Mouse (Mus musculus) midbrain, embryonic 13.5 days (tissue): ENCODE data around the gene Cd84. TPM values are rescaled to one million over a fixed set of nuclear protein-coding genes. Genes with fewer than 3 reads are reported as not detected.

Experiments used
- ATAC-seq: fragments of 200-750 bp; cut with Nextera tagmentation; 2 replicates; pipeline ENCODE4 v1.8.0; 2017; ENCODE audit warnings: mild to moderate bottlenecking, moderate TSS enrichment, moderate library complexity
- H3K27ac ChIP-seq: fragments of 300-500 bp; sonication (generic); 2 replicates; pipeline ENCODE4 v1.5.1; 2015; ENCODE audit warnings: inconsistent platforms, mild to moderate bottlenecking, moderate library complexity
- H3K27me3 ChIP-seq: fragments of 300-500 bp; sonication (generic); 2 replicates; pipeline ENCODE4 v1.6.1; 2015; ENCODE audit warnings: mild to moderate bottlenecking, inconsistent platforms
- H3K36me3 ChIP-seq: fragments of 300-500 bp; sonication (generic); 2 replicates; pipeline ENCODE4 v1.6.1; 2015; ENCODE audit warnings: mild to moderate bottlenecking, inconsistent platforms
- H3K4me1 ChIP-seq: fragments of 300-500 bp; sonication (generic); replicated peaks from 2 replicates; pipeline ENCODE4 v1.6.1; 2015; ENCODE audit warnings: inconsistent platforms
- H3K4me2 ChIP-seq: fragments of 300-500 bp; sonication (generic); replicated peaks from 2 replicates; pipeline ENCODE4 v1.6.1; 2015; ENCODE audit warnings: moderate library complexity, mild to moderate bottlenecking, inconsistent platforms
- H3K4me3 ChIP-seq: fragments of 300-500 bp; sonication (generic); replicated peaks from 2 replicates; pipeline ENCODE4 v1.5.1; 2015; ENCODE audit warnings: mild to moderate bottlenecking, inconsistent platforms
- H3K9ac ChIP-seq: fragments of 300-500 bp; sonication (generic); replicated peaks from 2 replicates; pipeline ENCODE4 v1.6.1; 2015; ENCODE audit warnings: mild to moderate bottlenecking, inconsistent platforms
- H3K9me3 ChIP-seq: fragments of 300-500 bp; sonication (generic); 2 replicates; pipeline ENCODE4 v1.6.1; 2016; ENCODE audit warnings: mild to moderate bottlenecking, inconsistent platforms
- WGBS: fragments of 180-500 bp; shearing (Covaris S2); methylation state at CpG from one replicate; pipeline ENCODE4 v1.1.7; 2015; 5-methylcytosine and 5-hydroxymethylcytosine counted together
- polyA plus RNA-seq: library from polyadenylated mRNA; unstranded; fragments of >200 nt; fragmentation: Nextera tagmentation; extraction: Ambion mirVana; gene quantifications from 2 replicates; pipeline ENCODE4 v1.2.1, GENCODE M21; 2015

Gene Cd84
- polyA plus RNA-seq, 1 experiment from 2014 or later = 0.82 TPM

- 89% methylated on average over 12 of the region's 12 CpGs for WGBS
- no peaks in the 10 kb centered on the region for H3K36me3 ChIP-seq
- H3K9me3 ChIP-seq = no peaks in the 10 kb centered on the region
- no peaks in the 10 kb centered on the region for H3K27me3 ChIP-seq
- ATAC-seq = no peak
- no peak overlapping the region for H3K9ac ChIP-seq
- no peak overlapping the region for H3K4me3 ChIP-seq
- H3K27ac ChIP-seq = no peak overlapping the region
- no peaks in the 10 kb centered on the region for H3K4me1 ChIP-seq
- no peak overlapping the region for H3K4me2 ChIP-seq
Observed at GRCm38 (mm10) chr1:171918136-171918920, 78.8 kb downstream of the Cd84 start.

- Histone ChIP-seq H3K4me1 (no peaks in the 10 kb centered on the region), H3K4me3 (no peak overlapping the region), H3K9me3 (no peaks in the 10 kb centered on the region), H3K27ac (no peak overlapping the region), H3K4me2 (no peak overlapping the region), H3K9ac (no peak overlapping the region), H3K27me3 (no peaks in the 10 kb centered on the region), H3K36me3 (no peaks in the 10 kb centered on the region)
- 81% methylated on average over 5 of the region's 5 CpGs for WGBS
- no peak for ATAC-seq
Observed at GRCm38 (mm10) chr1:171919193-171919592, 79.7 kb downstream of the Cd84 start.

GRCm38 (mm10) chr1:171919901-171920510 lies 80.5 kb downstream of the Cd84 start:
- WGBS = 82% methylated on average over 6 of the region's 6 CpGs
- H3K9ac ChIP-seq = no peak overlapping the region

GRCm38 (mm10) chr1:171920989-171921621 lies 81.6 kb downstream of the Cd84 start:
- Histone ChIP-seq H3K36me3 (no peaks in the 10 kb centered on the region), H3K27me3 (no peaks in the 10 kb centered on the region), H3K4me3 (no peak overlapping the region), H3K27ac (no peak overlapping the region), H3K4me2 (no peak overlapping the region), H3K9me3 (no peaks in the 10 kb centered on the region), H3K4me1 (no peaks in the 10 kb centered on the region), H3K9ac (no peak overlapping the region)
- ATAC-seq = no peak
- WGBS = 94% methylated on average over 9 of the region's 9 CpGs

More at GRCm38 (mm10) chr1:171919901-171920510, 80.5 kb downstream of the Cd84 start:
- H3K27ac ChIP-seq = no peak overlapping the region
- no peak overlapping the region for H3K4me3 ChIP-seq
- H3K36me3 ChIP-seq = no peaks in the 10 kb centered on the region
- H3K4me2 ChIP-seq = no peak overlapping the region
- no peaks in the 10 kb centered on the region for H3K4me1 ChIP-seq
- no peaks in the 10 kb centered on the region for H3K27me3 ChIP-seq
- no peak for ATAC-seq
- no peaks in the 10 kb centered on the region for H3K9me3 ChIP-seq

GRCm38 (mm10) chr1:171921641-171922040 lies 82.1 kb downstream of the Cd84 start:
- Histone ChIP-seq H3K9ac (no peak overlapping the region), H3K36me3 (no peaks in the 10 kb centered on the region), H3K27me3 (no peaks in the 10 kb centered on the region), H3K4me1 (no peaks in the 10 kb centered on the region), H3K4me3 (no peak overlapping the region), H3K27ac (no peak overlapping the region), H3K9me3 (no peaks in the 10 kb centered on the region), H3K4me2 (no peak overlapping the region)
- WGBS = 91% methylated on average over 2 of the region's 2 CpGs
- no peak for ATAC-seq

- no peak overlapping the region for H3K9ac ChIP-seq
- WGBS = 94% methylated on average over 5 of the region's 5 CpGs
- H3K27ac ChIP-seq = no peak overlapping the region
- H3K4me2 ChIP-seq = no peak overlapping the region
- no peak for ATAC-seq
- H3K9me3 ChIP-seq = no peaks in the 10 kb centered on the region
- no peaks in the 10 kb centered on the region for H3K36me3 ChIP-seq
- H3K27me3 ChIP-seq = no peaks in the 10 kb centered on the region
- H3K4me3 ChIP-seq = no peak overlapping the region
- H3K4me1 ChIP-seq = no peaks in the 10 kb centered on the region
Observed at GRCm38 (mm10) chr1:171922844-171923243, 83.3 kb downstream of the Cd84 start.

GRCm38 (mm10) chr1:171924900-171925299 lies 85.4 kb downstream of the Cd84 start:
- no peak overlapping the region for H3K9ac ChIP-seq
- WGBS = 72% methylated on average over 3 of the region's 3 CpGs
- H3K27ac ChIP-seq = no peak overlapping the region
- no peak for ATAC-seq
- H3K4me1 ChIP-seq = no peaks in the 10 kb centered on the region
- no peaks in the 10 kb centered on the region for H3K9me3 ChIP-seq
- H3K4me2 ChIP-seq = no peak overlapping the region
- H3K27me3 ChIP-seq = no peaks in the 10 kb centered on the region
- H3K4me3 ChIP-seq = no peak overlapping the region
- H3K36me3 ChIP-seq = no peaks in the 10 kb centered on the region

- 68% methylated on average over 3 of the region's 3 CpGs for WGBS
- Histone ChIP-seq H3K9me3 (no peaks in the 10 kb centered on the region), H3K4me3 (no peak overlapping the region), H3K9ac (no peak overlapping the region), H3K36me3 (no peaks in the 10 kb centered on the region), H3K27me3 (no peaks in the 10 kb centered on the region), H3K4me2 (no peak overlapping the region), H3K27ac (no peak overlapping the region), H3K4me1 (no peaks in the 10 kb centered on the region)
- no peak for ATAC-seq
Observed at GRCm38 (mm10) chr1:171933851-171934250, 94.4 kb downstream of the Cd84 start.

- H3K9ac ChIP-seq = no peak overlapping the region
- H3K4me3 ChIP-seq = no peak overlapping the region
- no peaks in the 10 kb centered on the region for H3K4me1 ChIP-seq
- no peaks in the 10 kb centered on the region for H3K9me3 ChIP-seq
- ATAC-seq = no peak
- 82% methylated on average over 14 of the region's 14 CpGs for WGBS
- no peaks in the 10 kb centered on the region for H3K27me3 ChIP-seq
- H3K27ac ChIP-seq = no peak overlapping the region
- H3K4me2 ChIP-seq = no peak overlapping the region
- H3K36me3 ChIP-seq = no peaks in the 10 kb centered on the region
Observed at GRCm38 (mm10) chr1:171938952-171939948, 99.8 kb downstream of the Cd84 start.
